Mouse (Mus musculus) small intestine, adult 2 months (tissue): ENCODE data around the gene Tmem131.

Experiments used
- CTCF ChIP-seq: fragments of 200-500 bp; IDR thresholded peaks from 2 replicates; pipeline ENCODE4 v1.5.1; 2012; ENCODE audit warnings: low read depth, mild to moderate bottlenecking, control low read depth, inconsistent platforms, low read length, moderate library complexity, mixed read lengths; ENCODE audit not compliant: insufficient replicate concordance, insufficient read length; ENCODE audit errors: extremely low read depth
- POLR2A ChIP-seq: fragments of 200-500 bp; IDR thresholded peaks from 2 replicates; pipeline ENCODE4 v1.6.1; 2012; ENCODE audit warnings: low read depth, mild to moderate bottlenecking, control low read depth, inconsistent platforms, low read length, moderate library complexity

DNA sequence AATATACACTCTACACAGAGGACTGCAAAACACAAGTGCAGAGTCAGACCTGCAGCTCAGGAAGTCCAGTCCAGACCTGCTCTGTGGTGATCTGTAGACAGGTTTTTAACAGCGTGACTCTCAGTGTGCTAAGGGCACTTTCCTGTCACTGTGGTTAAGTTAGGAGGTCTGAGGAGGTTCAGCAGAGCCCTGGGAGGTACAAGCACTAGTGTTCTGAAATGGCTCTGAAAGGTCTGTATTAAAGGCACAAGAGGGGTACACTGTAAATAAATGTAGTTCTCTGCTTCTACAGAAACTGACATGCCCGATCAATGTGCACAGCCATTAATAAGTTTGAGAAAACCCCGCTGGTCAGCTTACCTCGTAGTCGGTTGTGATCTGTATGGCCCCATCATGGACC, 119.1 kb downstream of the Tmem131 start:
- TF ChIP-seq CTCF (no peak), POLR2A (no peak)
